Mouse (Mus musculus): ENCODE data around the gene Ptcd1. TPM values are rescaled to one million over a fixed set of nuclear protein-coding genes. Genes with fewer than 3 reads are reported as not detected.
"Not testable (repeated sequence)": the region's sequence is repeated elsewhere in the genome, so short reads cannot be mapped to it uniquely, and the experiment has no call there.

The Ptcd1 gene
- total RNA-seq (2021): 10 to 100 TPM; 10.6 to 10.8 TPM
- long read RNA-seq, experiment 1, transcript Ptcd1-201 (9 exons, 3,087 nt): major isoform, 19 of 24 reads
- long read RNA-seq, experiment 1, partial matches to known transcripts: 1 of 24 reads
- long read RNA-seq, experiment 1, other reads (novel, unspliced or antisense): 4 of 24 reads
- long read RNA-seq, experiment 2, transcript Ptcd1-201 (9 exons, 3,087 nt): major isoform, 15 of 18 reads
- long read RNA-seq, experiment 2, partial matches to known transcripts: 1 of 18 reads
- long read RNA-seq, experiment 2, other reads (novel, unspliced or antisense): 2 of 18 reads

- DNase-seq (ENCODE audit: low spot score): peak; percentile 99
Observed at GRCm38 (mm10) chr5:145166536-145167305, at the start of gene Ptcd1, which contains the start of gene Cpsf4. Ptcd1 (minus strand) TSS chr5:145167108. Cpsf4 (plus strand) TSS chr5:145167213.

- no peak for DNase-seq (ENCODE audit: low spot score)
Observed at GRCm38 (mm10) chr5:145214679-145215078, 47.8 kb upstream of the Ptcd1 start.

GRCm38 (mm10) chr5:145213505-145213904 lies 46.6 kb upstream of the Ptcd1 start:
- DNase-seq (ENCODE audit: low spot score): no peak

DNA sequence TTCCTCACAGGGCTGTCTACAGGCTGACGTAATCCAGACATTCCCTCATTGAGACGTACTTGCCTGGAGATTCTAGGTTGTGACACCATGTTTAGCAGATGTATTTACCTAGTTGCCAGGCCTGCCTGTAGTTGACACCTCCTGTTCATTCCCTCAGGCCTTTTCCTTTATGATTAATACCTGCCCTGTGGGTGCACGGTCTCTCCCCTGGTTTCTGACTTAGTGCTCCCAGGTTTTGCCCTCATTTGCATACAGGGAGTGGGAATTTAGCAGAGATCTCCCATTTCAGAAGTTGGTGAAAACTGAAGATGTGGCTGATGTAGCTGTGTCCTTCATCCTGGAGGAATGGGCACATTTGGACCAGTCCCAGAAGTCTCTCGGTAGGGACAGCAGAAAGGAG lies 45.3 kb upstream of the Ptcd1 start:
- no peak for DNase-seq (ENCODE audit: low spot score)

GRCm38 (mm10) chr5:145211340-145211739 lies 44.4 kb upstream of the Ptcd1 start:
- DNase-seq (ENCODE audit: low spot score): no peak

DNA sequence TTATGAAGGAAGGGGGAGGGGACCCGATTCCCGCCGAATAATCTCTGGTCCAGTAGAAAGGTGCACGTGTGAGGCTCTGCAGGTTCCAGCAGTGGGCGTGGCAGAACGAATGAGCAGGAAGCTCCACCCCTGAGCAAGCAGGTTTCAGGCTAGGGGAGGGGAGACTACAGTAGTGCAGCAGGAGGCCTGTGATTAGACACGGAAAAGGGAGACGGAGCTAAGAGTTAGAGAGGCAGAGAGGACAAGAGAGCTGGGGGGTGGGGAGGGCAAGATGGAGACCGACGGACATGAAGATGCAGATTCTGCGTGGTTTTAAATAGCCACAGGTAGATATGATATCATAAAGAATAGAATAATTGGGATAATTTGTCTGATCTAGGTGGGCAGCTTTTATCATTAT lies 41.5 kb upstream of the Ptcd1 start:
- DNase-seq (ENCODE audit: low spot score): not testable (repeated sequence)

DNA sequence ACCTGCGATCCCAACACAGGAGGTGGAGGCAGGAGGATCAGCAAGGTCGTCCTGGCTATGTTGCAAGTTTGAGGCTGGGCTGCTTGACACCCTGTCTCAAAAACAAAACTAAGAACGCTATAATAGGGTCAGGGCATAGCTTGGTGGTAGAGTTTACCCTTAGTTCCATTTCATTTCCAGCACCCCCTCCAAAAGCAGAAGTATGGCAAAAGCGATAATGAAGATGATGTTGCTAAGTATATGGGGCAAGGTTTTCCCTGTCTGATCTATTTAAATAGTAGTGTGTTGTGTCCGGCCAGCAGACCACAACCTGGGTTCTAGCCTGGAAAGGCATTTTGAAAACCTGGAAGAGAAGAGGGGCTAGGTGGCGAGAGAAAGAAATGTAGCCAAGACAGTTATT lies 41.0 kb upstream of the Ptcd1 start:
- DNase-seq (ENCODE audit: low spot score): no peak

DNA sequence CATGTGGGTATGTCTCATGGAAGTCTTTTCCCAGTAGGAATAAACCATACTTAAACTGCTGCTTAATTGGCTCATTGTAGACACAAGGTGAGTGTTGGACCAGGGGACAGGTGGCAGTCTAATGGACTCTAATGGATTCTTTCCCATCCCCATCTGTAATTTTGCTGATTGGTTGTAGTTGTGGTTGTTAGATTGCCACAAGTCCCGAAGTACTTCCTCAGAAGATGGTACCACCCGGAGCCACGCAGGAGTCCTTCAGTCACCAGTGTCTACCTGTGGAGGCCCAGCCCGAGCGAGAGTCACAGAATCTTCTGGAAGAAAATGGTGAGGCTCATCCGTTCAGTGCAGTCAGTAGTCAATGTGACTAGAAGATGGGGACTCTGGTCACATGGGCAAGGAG lies 40.5 kb upstream of the Ptcd1 start:
- no peak for DNase-seq (ENCODE audit: low spot score)

GRCm38 (mm10) chr5:145205041-145205440 lies 38.1 kb upstream of the Ptcd1 start:
- DNase-seq (ENCODE audit: low spot score): no peak

DNA sequence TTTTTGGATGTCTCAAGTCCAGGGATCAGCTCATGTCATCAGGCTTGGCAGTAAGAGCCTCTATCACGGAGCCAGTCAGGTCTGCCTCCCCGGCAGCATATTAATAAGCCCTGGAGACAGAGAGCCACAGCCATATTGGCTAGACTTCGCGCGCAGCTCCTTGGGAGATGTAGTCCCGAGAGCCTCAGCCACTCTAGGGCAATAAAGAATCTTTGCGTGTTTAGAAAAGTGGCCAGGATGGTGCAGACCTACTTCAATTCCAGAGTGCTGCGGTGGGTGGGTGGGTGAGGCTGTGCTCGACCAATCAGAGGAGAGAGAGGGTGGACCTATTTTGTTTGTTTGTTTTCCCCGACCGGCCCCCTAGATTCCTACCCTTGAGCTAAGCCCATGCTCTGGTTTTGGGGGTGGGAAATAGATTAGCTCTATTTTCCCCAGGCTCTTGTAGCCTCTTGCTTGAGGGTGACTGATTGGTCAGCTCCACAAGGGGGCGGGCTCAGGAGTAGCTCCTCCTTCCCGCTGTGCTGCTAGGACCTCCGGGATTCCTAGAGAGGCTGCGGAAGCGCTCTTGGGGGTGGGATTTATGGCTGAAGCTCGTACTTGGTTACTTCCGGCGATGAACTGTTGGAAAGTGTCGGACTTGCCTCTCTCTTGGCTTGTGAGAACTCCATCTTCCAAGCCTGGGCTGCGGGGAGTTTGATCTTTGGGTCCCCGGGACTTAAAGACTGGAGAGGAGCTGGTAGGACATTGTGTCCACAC lies 37.2 kb upstream of the Ptcd1 start, which contains the start of gene Zkscan5:
TSS of gene Zkscan5 (plus strand) at position 627 of the 756 bp plus-strand sequence.
- DNase-seq (ENCODE audit: low spot score): peak; percentile 99

DNA sequence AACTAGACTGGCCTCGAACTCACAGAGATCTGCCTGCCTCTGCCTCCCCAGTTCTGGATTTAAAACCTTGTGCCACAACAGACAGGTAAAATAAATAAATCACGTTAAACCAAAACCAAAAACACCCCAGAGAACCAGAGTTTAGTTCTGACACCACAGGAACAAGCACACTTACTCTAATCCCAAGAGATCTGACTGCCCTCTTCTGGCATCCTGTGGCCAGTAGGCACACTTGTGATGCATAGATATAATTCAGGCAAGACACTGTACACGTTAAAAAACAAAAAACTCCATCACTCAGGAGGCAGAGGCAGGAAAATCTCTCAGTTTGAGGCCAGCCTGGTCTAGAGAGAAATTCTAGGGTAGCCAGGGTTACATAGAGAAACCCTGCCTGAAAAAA lies 35.5 kb upstream of the Ptcd1 start:
- DNase-seq (ENCODE audit: low spot score): no peak

DNA sequence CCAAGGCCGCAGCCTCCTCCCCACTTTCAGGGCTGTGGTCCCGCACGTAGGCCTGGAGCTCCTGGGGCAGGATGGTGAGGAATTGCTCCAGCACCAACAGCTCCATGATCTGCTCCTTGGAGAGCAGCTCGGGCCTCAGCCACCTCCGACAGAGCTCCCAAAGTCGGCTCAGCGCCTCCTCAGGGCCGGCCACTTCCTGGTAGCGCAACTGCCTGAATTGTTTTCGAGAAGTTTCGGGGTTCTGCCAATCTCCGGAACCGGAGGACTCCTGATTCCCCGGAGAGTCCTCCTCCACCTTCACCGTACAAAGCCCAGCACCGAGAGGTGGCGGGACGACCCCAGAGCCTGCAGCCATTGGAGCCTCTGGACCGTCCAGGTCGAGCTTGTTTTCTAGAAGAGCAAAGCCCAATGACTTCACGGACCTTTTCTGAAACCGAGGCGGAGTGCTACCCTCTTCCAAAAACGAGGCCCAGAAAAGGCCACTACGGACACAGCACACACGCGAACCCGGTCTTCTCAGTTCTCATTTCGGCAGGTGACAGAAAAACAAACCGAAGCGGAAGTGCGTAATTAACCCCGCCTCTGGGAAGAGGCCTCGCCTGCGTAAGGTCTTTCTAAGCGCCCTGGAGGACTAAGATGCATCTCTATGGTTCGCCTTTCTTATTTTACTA lies 34.5 kb upstream of the Ptcd1 start, which contains the start of gene Zkscan14:
TSS of gene Zkscan14 (minus strand) at position 548 of the 671 bp plus-strand sequence.
- peak; percentile 85 for DNase-seq (ENCODE audit: low spot score)

- no peak for DNase-seq (ENCODE audit: low spot score)
Observed at GRCm38 (mm10) chr5:145200387-145200786, 33.5 kb upstream of the Ptcd1 start.

DNA sequence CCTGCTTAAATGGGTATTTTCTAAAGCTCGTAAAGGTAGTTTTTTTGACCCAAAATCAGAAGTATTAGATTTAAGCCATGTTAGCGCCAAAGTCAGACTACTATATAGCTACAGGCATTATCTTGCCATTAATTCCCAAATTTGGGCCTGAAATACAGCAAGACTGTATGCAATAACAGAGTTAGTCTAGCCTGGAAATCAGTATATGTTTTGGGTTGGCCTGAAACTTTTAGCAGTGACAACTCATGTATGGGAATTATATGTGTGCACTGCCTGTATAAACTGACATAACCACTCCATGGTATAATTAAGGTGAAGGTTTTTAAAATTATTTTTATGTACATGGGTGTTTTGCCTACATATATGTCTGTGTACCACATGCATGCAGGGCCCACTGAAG lies 25.1 kb upstream of the Ptcd1 start, which contains the start of gene Atp5j2:
TSS of gene Atp5j2 (minus strand) at position 101 of the 400 bp plus-strand sequence.
- DNase-seq (ENCODE audit: low spot score): no peak

- DNase-seq (ENCODE audit: low spot score): peak; percentile 90
Observed at GRCm38 (mm10) chr5:145190875-145191798, 24.2 kb upstream of the Ptcd1 start.

- DNase-seq (ENCODE audit: low spot score): no peak
Observed at GRCm38 (mm10) chr5:145190373-145190772, 23.5 kb upstream of the Ptcd1 start.

DNA sequence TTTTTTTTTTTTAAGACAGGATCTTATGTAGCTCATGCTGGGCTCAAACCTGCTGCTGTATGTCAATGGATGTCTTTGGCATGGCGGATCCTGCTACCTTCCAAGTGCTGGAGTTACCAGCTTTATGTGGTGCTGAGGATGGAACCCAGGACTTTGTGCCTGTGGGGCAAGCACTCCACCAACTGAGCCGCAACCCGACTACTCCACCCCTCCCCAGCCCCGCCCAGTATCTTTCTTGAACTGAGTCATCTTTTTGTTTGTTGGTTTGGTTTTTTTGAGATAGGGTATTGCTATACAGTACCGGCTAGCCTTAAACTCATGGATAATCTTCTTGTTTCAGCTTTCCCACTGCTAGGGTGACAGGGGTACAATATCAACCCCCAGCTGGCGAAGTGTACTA lies 22.5 kb upstream of the Ptcd1 start:
- no peak for DNase-seq (ENCODE audit: low spot score)

DNA sequence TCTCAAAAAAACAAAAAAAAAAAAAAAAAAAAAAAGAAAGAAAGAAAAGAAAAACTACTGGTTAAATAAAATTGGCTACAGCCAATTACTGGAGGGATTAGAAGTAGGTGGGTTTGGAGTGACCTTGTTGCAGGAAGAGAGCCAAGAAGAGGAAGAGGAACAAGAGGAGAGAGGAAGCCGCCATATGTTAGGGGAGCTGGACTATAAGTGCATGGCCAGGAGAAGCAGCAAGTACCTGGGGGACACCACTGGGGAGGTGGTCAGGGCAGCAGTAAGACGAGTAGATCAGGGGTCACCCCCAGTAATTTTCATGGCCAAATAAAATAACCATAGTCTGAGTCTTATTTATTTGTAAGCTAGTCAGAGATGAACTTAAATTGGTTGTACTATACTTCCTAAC lies 18.3 kb upstream of the Ptcd1 start:
- DNase-seq (ENCODE audit: low spot score): no peak

DNA sequence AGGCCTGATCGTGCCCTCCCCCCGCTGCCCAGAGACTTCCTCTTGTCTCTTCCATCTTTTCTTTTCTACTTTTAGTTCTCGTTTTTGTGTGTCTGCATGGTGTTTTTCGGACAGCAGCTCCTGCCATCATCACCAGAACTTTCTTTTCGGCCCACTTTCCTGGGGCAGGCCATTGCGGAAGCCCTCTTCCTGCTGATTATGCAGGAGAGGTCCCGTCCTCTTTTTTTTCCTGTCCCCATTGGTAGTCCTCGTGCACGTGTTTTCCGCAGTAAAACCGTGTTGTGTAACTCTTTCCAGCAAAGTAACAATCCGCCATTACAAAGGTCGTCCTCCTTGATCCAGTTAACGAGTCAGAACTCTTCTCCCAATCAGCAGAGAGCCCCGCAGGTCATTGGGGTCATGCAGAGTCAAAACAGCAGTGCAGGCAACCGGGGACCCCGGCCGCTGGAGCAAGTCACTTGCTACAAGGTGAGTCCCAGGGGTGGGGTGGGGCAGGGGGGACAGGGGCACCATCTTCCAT lies 11.6 kb upstream of the Ptcd1 start:
- no peak for DNase-seq (ENCODE audit: low spot score)

GRCm38 (mm10) chr5:145167306-145167661 lies 376 bp upstream of the Ptcd1 start:
- DNase-seq (ENCODE audit: low spot score): no peak

Data from gastrocnemius, adult 18-20 months (tissue).